Mouse (Mus musculus) small intestine, adult 2 months (tissue): ENCODE results near the gene Cox15.

ENCODE experiments used
- CTCF ChIP-seq: fragments of 200-500 bp; IDR thresholded peaks from 2 replicates; pipeline ENCODE4 v1.5.1; 2012; ENCODE audit warnings: low read depth, mild to moderate bottlenecking, control low read depth, inconsistent platforms, low read length, moderate library complexity, mixed read lengths; ENCODE audit not compliant: insufficient replicate concordance, insufficient read length; ENCODE audit errors: extremely low read depth
- POLR2A ChIP-seq: fragments of 200-500 bp; IDR thresholded peaks from 2 replicates; pipeline ENCODE4 v1.6.1; 2012; ENCODE audit warnings: low read depth, mild to moderate bottlenecking, control low read depth, inconsistent platforms, low read length, moderate library complexity

DNA sequence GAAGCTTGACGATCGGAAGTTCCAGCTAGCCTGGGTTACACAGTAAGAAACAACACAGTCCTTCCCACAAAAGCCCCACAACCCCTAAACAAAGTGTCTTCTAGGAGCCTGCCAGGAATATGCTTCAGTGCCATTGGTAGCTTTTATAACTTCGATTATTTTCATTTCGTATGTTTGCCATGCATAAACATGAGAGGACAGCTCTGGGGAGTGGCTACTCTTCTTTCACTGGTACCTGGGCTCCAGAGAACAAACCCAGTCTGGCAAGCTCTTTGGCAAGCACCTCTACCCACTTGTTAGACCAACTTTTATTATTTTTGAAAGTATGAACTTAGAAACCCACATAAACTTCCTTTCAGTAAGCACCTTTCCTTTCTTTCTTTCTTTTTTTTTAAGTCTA is 23.8 kb upstream of the Cox15 start:
- TF ChIP-seq CTCF, result no peak
- TF ChIP-seq POLR2A, result no peak
